Mouse (Mus musculus): Measurements from ENCODE around the gene Tmeff1.

The Tmeff1 gene

GRCm38 (mm10) chr4:48564962-48565361 lies 20.0 kb upstream of the Tmeff1 start:
- DNase-seq (ENCODE audit: low spot score in 2 of 2), result no peak

GRCm38 (mm10) chr4:48576361-48576760 lies 8.6 kb upstream of the Tmeff1 start:
- DNase-seq (ENCODE audit: low spot score in 2 of 2), result no peak

- DNase-seq (ENCODE audit: low spot score in 2 of 2), result no peak
These were observed 7.1 kb upstream of the Tmeff1 start for GRCm38 (mm10) chr4:48577831-48578230.

- DNase-seq (ENCODE audit: low spot score in 2 of 2), result no peak
These were observed 6.6 kb upstream of the Tmeff1 start for GRCm38 (mm10) chr4:48578399-48578798.

GRCm38 (mm10) chr4:48579475-48580110 lies 5.4 kb upstream of the Tmeff1 start:
- DNase-seq (ENCODE audit: low spot score in 2 of 2), result no peak

GRCm38 (mm10) chr4:48581201-48581600 lies 3.8 kb upstream of the Tmeff1 start:
- DNase-seq (ENCODE audit: low spot score in 2 of 2), result no peak

- no peak for DNase-seq (ENCODE audit: low spot score in 2 of 2)
These were observed 3.0 kb upstream of the Tmeff1 start for GRCm38 (mm10) chr4:48581993-48582392.

GRCm38 (mm10) chr4:48582941-48583340 lies 2.0 kb upstream of the Tmeff1 start:
- no peak for DNase-seq (ENCODE audit: low spot score in 2 of 2)

GRCm38 (mm10) chr4:48585241-48586098 lies 496 bp downstream of the Tmeff1 start:
- DNase-seq (ENCODE audit: low spot score in 2 of 2), result no peak

- DNase-seq (ENCODE audit: low spot score in 2 of 2), result no peak
These were observed 1.3 kb downstream of the Tmeff1 start for GRCm38 (mm10) chr4:48586099-48586821.

- no peak for DNase-seq (ENCODE audit: low spot score in 2 of 2)
These were observed 2.6 kb downstream of the Tmeff1 start for GRCm38 (mm10) chr4:48587526-48587925.

GRCm38 (mm10) chr4:48588576-48588975 lies 3.6 kb downstream of the Tmeff1 start:
- DNase-seq (ENCODE audit: low spot score in 2 of 2), result no peak

GRCm38 (mm10) chr4:48590862-48591261 lies 5.9 kb downstream of the Tmeff1 start:
- DNase-seq (ENCODE audit: low spot score in 2 of 2), result no peak

GRCm38 (mm10) chr4:48591390-48591789 lies 6.4 kb downstream of the Tmeff1 start:
- no peak for DNase-seq (ENCODE audit: low spot score in 2 of 2)

GRCm38 (mm10) chr4:48592328-48592727 lies 7.4 kb downstream of the Tmeff1 start:
- no peak for DNase-seq (ENCODE audit: low spot score in 2 of 2)

- DNase-seq (ENCODE audit: low spot score in 2 of 2), result no peak
These were observed 7.9 kb downstream of the Tmeff1 start for GRCm38 (mm10) chr4:48592844-48593243.

- DNase-seq (ENCODE audit: low spot score in 2 of 2), result no peak
These were observed 11.1 kb downstream of the Tmeff1 start for GRCm38 (mm10) chr4:48596111-48596510.

- no peak for DNase-seq (ENCODE audit: low spot score in 2 of 2)
These were observed 20.7 kb downstream of the Tmeff1 start for GRCm38 (mm10) chr4:48605650-48606049.

GRCm38 (mm10) chr4:48609485-48609884 lies 24.5 kb downstream of the Tmeff1 start:
- no peak for DNase-seq (ENCODE audit: low spot score in 2 of 2)

GRCm38 (mm10) chr4:48610251-48610650 lies 25.3 kb downstream of the Tmeff1 start:
- DNase-seq (ENCODE audit: low spot score in 2 of 2), result no peak

- no peak for DNase-seq (ENCODE audit: low spot score in 2 of 2)
These were observed 30.5 kb downstream of the Tmeff1 start for GRCm38 (mm10) chr4:48615483-48615882.

GRCm38 (mm10) chr4:48617201-48617600 lies 32.2 kb downstream of the Tmeff1 start:
- DNase-seq (ENCODE audit: low spot score in 2 of 2), result no peak

- no peak for DNase-seq (ENCODE audit: low spot score in 2 of 2)
These were observed 35.1 kb downstream of the Tmeff1 start for GRCm38 (mm10) chr4:48620121-48620520.

Data from spleen, postnatal 14 days (tissue).